Comparison of ENCODE assay signal across 22 mouse cellular contexts in the genomic region with DNA sequence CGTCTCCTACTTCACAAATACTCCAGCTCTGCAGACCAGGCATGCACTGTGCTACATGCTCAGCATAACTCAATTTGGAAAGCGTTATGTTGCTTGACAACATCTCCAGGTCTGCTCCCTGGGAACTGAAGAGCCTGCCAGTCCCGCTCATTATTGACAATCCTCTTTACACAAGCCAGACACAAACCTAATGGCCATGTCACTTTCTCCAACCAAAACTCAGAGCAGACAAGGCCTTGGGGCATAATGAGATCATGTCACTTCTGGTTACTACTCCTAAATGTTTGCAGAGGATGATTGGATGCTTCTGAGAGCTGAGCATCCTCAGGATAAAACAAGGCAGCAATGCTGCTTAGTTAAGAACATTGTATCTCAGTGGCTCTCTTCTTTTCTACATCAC. TPM values are rescaled to one million over a fixed set of nuclear protein-coding genes. Genes with fewer than 3 reads are reported as not detected.
"Had no signal": no experiment of that assay in that cellular context is flagged by ENCODE, and none has a peak within 500 bp of the region (broad histone marks: within the 10 kb centered on the region; RNA-seq: fewer than 3 reads in every experiment).

No protein-coding gene starts in this region.

- DNase-seq: kidney, adult 9 months; kidney, postnatal 36 days; layer of hippocampus, adult 9-11 months; lung, adult 18-20 months; midbrain, embryonic 14.5 days; thymus, adult 2 months; thymus, postnatal 25 days had no signal

RNA-seq across cellular contexts. Expression of a gene that starts 53.8 kb away (rescaled TPM):
- total RNA-seq: layer of hippocampus, adult 18-20 months; left cerebral cortex, postnatal 36 days; liver, adult 2 months; megakaryocyte progenitor cell, adult 5-6 weeks; monocyte, adult 5-6 weeks; neutrophil, adult 5-6 weeks had no signal
- polyA plus RNA-seq: kidney, postnatal 0 days; limb, embryonic 13.5 days; liver, adult 2 months; liver, embryonic 14.5 days; lung, embryonic 16.5 days; midbrain, embryonic 14.5 days; neural tube, embryonic 12.5 days; spleen, adult 2 months; stomach, embryonic 15.5 days; testis, adult 2 months; thymus, adult 2 months; urinary bladder, adult 2 months had no signal

RNA-seq across cellular contexts. Expression of a gene that starts 59.3 kb away (rescaled TPM):
- total RNA-seq: layer of hippocampus, adult 18-20 months; left cerebral cortex, postnatal 36 days; liver, adult 2 months; megakaryocyte progenitor cell, adult 5-6 weeks; monocyte, adult 5-6 weeks; neutrophil, adult 5-6 weeks had no signal
- polyA plus RNA-seq: kidney, postnatal 0 days; limb, embryonic 13.5 days; liver, adult 2 months; liver, embryonic 14.5 days; lung, embryonic 16.5 days; midbrain, embryonic 14.5 days; neural tube, embryonic 12.5 days; spleen, adult 2 months; stomach, embryonic 15.5 days; testis, adult 2 months; thymus, adult 2 months; urinary bladder, adult 2 months had no signal
